Mouse (Mus musculus) heart, adult 9 months (tissue): ENCODE results near the gene Rnf10.

Source experiments
- DNase-seq, 2 experiments: peaks; one replicate each; pipeline ENCODE4 v3.0.0; 2022; ENCODE audit warnings: low spot score in 2 of 2

The Rnf10 gene

DNA sequence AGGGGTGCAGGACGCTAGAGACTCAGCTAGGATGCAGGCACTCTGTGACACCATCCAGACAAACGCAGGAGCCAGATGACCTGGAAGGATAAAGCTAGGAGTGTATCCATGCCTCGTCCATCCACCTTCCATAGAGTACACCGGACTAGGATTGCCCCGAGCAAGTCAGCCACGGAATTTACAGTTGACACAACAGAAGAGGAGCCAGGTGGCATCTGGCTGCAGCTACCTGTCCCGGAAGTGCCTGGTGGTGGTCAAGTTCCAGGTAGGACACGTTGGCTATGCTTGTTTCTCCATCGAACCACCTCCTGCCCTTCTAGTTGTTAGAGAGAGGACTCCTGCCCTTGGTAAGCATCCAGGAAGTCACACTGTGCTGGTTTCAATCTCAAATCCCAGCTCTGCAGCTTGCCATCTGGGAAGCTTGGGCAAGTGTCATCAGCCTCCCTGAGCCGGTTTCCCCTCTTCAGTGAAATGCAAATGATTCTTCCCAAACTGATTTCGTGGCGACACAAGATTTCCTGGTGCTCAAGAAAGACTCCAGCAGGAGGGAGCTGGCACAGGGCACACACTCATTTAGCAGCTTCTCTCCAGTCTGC, 78.0 kb downstream of the Rnf10 start:
- no peak for DNase-seq

- no peak for DNase-seq
Observed at GRCm38 (mm10) chr5:115193669-115194625, 78.8 kb downstream of the Rnf10 start, which contains the start of gene Cabp1. Gene Cabp1, minus strand, starts transcription at chr5:115194381.

- DNase-seq, result peak in 1 of 2 experiments; percentile 21
Observed at GRCm38 (mm10) chr5:115193226-115193625, 79.5 kb downstream of the Rnf10 start.

DNA sequence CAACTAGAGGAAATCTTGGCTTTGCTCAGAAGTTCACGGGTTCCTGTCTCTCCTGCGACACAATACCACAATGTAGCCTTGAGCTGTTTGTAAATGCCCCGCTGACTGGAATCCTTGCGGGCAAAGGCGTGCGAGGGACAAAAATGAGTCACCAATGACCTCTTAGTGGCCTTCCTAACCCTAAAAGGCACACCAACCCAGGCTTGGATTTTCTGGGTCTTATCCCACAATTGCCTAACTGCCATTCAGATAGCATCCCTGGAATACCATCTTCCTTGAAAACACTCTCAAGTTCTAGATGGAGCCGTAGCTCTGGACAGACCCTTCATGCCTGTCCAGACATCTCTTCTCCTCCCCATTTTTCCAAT, 79.9 kb downstream of the Rnf10 start:
- no peak for DNase-seq

GRCm38 (mm10) chr5:115191880-115192827, 80.5 kb downstream of the Rnf10 start:
- no peak for DNase-seq
